Mouse (Mus musculus): Measurements from ENCODE around the gene Szt2. TPM values are rescaled to one million over a fixed set of nuclear protein-coding genes. Genes with fewer than 3 reads are reported as not detected.

Gene Szt2
- polyA plus RNA-seq, 1 experiment from 2014 or later = 3.1 TPM

DNA sequence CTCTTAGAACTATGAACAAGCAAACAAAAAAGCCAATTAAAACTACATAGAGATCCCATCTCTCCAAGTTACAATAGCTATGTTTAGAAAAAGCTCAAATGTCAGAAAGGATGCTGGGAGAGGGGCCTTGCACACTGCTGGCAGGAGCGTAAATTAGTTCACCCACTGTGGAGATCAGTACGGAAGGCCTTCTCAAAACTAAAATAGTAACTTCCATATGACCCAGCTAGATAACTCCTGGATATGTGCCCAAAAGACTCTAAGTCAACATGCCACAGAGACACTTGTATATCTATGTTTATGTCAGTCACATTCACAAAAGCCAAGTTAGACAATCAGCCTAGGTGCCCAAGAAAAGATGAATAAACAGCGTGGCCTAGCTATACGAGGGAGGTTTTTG, 13.8 kb downstream of the Szt2 start:
- H3K9me3 ChIP-seq (replicated peaks; ENCODE audit: control insufficient read depth, low read length) = no peaks in the 10 kb centered on the region
- H3K4me3 ChIP-seq (ENCODE audit: low read depth, low read length) = no peak overlapping the region
- H3K4me1 ChIP-seq (ENCODE audit: control insufficient read depth, low read depth, low read length) = peaks cover 2% of the 10 kb centered on the region; the same call in 1 of the 2 replicates
- no peak overlapping the region for H3K9ac ChIP-seq (ENCODE audit: low read depth, low read length)
- ATAC-seq (ENCODE audit: low read depth) = no peak
- WGBS (ENCODE audit: insufficient replicate concordance) = 78% methylated on average over 4 of the region's 4 CpGs
- no peak overlapping the region for H3K27ac ChIP-seq (ENCODE audit: low read length)
- H3K27me3 ChIP-seq (ENCODE audit: control insufficient read depth, insufficient read depth, low read depth, low read length) = no peaks in the 10 kb centered on the region
- peaks cover 17% of the 10 kb centered on the region for H3K36me3 ChIP-seq (ENCODE audit: control insufficient read depth, insufficient read depth)
- no peak overlapping the region for H3K4me2 ChIP-seq (ENCODE audit: low read depth, low read length)

DNA sequence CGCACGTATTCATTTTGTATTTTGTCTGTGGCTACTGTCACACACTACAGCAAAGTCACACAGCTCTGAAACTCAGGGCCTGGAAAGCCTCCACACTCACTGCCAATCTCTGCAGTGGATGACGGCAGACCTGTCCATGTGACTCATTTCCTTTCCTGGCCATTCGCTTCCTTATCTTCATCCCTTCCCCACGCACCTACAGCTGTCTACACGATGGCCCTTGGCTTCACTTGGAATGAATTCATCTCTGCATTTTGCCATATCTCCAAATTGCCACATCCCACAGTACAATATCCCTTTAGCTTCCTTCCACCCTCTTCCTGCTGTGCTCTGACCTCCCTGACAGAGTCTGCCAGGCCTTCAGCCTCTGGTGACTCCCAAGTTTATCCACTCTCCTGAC, 14.6 kb downstream of the Szt2 start:
- Histone ChIP-seq H3K36me3 (ENCODE audit: control insufficient read depth, insufficient read depth) (peaks cover 19% of the 10 kb centered on the region), H3K9ac (ENCODE audit: low read depth, low read length) (no peak overlapping the region), H3K27ac (ENCODE audit: low read length) (no peak overlapping the region), H3K4me3 (ENCODE audit: low read depth, low read length) (no peak overlapping the region), H3K27me3 (ENCODE audit: control insufficient read depth, insufficient read depth, low read depth, low read length) (no peaks in the 10 kb centered on the region), H3K4me2 (ENCODE audit: low read depth, low read length) (no peak overlapping the region), H3K4me1 (ENCODE audit: control insufficient read depth, low read depth, low read length) (peaks cover 2% of the 10 kb centered on the region; the same call in 1 of the 2 replicates), H3K9me3 (replicated peaks; ENCODE audit: control insufficient read depth, low read length) (no peaks in the 10 kb centered on the region)
- 67% methylated on average over 6 of the region's 6 CpGs for WGBS (ENCODE audit: insufficient replicate concordance)
- 0 out of 2 replicates have a peak, but pooled peaks have one; percentile 9 for ATAC-seq (ENCODE audit: low read depth)

GRCm38 (mm10) chr4:118390146-118390545, 18.9 kb downstream of the Szt2 start:
- Histone ChIP-seq H3K4me1 (ENCODE audit: control insufficient read depth, low read depth, low read length) (no peaks in the 10 kb centered on the region), H3K9me3 (replicated peaks; ENCODE audit: control insufficient read depth, low read length) (no peaks in the 10 kb centered on the region), H3K27me3 (ENCODE audit: control insufficient read depth, insufficient read depth, low read depth, low read length) (no peaks in the 10 kb centered on the region), H3K27ac (ENCODE audit: low read length) (no peak overlapping the region), H3K9ac (ENCODE audit: low read depth, low read length) (no peak overlapping the region), H3K36me3 (ENCODE audit: control insufficient read depth, insufficient read depth) (peaks cover 35% of the 10 kb centered on the region), H3K4me3 (ENCODE audit: low read depth, low read length) (no peak overlapping the region), H3K4me2 (ENCODE audit: low read depth, low read length) (no peak overlapping the region)
- WGBS (ENCODE audit: insufficient replicate concordance) = 89% methylated on average over 11 of the region's 11 CpGs
- ATAC-seq (ENCODE audit: low read depth) = no peak

- no peak for ATAC-seq (ENCODE audit: low read depth)
- Histone ChIP-seq H3K36me3 (ENCODE audit: control insufficient read depth, insufficient read depth) (peaks cover 40% of the 10 kb centered on the region), H3K4me3 (ENCODE audit: low read depth, low read length) (no peak overlapping the region), H3K9me3 (replicated peaks; ENCODE audit: control insufficient read depth, low read length) (no peaks in the 10 kb centered on the region), H3K27me3 (ENCODE audit: control insufficient read depth, insufficient read depth, low read depth, low read length) (no peaks in the 10 kb centered on the region), H3K9ac (ENCODE audit: low read depth, low read length) (no peak overlapping the region), H3K4me2 (ENCODE audit: low read depth, low read length) (no peak overlapping the region), H3K4me1 (ENCODE audit: control insufficient read depth, low read depth, low read length) (no peaks in the 10 kb centered on the region), H3K27ac (ENCODE audit: low read length) (no peak overlapping the region)
- 88% methylated on average over 8 of the region's 8 CpGs for WGBS (ENCODE audit: insufficient replicate concordance)
Measured at GRCm38 (mm10) chr4:118387316-118387715, 21.8 kb downstream of the Szt2 start.

DNA sequence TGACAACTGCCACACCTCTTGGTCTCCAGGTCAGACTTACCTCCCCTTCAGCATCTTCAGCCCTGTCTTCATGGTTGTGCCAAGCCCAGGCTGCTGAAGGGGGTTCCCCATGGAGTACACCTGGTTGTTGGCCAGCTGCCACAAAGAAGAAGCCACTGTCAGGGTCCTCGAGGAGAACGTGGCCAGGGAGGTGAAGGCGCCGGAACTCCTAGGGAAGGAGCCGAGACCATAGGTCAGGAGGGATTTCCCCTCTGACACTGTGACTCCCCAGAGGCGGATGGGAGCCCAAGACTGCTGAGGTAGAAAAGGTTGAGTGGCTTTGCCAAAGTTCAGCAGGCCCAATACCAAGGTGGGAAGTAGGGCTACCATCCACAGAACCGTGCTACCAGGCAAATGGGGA, 25.8 kb downstream of the Szt2 start:
- no peak overlapping the region for H3K4me3 ChIP-seq (ENCODE audit: low read depth, low read length)
- no peaks in the 10 kb centered on the region for H3K9me3 ChIP-seq (replicated peaks; ENCODE audit: control insufficient read depth, low read length)
- H3K4me2 ChIP-seq (ENCODE audit: low read depth, low read length) = no peak overlapping the region
- H3K36me3 ChIP-seq (ENCODE audit: control insufficient read depth, insufficient read depth) = peaks cover 35% of the 10 kb centered on the region
- H3K9ac ChIP-seq (ENCODE audit: low read depth, low read length) = no peak overlapping the region
- no peak overlapping the region for H3K27ac ChIP-seq (ENCODE audit: low read length)
- no peaks in the 10 kb centered on the region for H3K4me1 ChIP-seq (ENCODE audit: control insufficient read depth, low read depth, low read length)
- 88% methylated on average over 7 of the region's 7 CpGs for WGBS (ENCODE audit: insufficient replicate concordance)
- ATAC-seq (ENCODE audit: low read depth) = no peak
- no peaks in the 10 kb centered on the region for H3K27me3 ChIP-seq (ENCODE audit: control insufficient read depth, insufficient read depth, low read depth, low read length)

DNA sequence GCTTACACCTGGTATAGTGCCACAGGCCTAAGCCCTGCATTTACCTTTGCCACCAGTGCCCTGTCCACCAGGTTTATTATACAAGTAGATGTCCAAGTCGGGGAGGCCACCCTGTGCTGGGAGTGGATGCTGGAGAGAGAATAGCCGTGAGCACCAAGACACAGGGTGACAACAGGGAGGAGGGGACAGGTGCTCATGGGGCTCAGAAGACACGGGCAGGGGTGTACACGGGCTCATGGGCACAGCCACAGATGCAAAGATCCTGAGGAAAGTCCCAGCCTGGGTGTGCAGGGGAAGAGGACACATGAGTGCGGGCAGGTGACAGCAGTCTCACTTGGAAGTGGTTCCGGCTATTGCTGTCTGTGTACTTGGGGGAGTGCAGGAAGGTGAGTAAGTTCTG, 33.1 kb downstream of the Szt2 start:
- Histone ChIP-seq H3K4me2 (ENCODE audit: low read depth, low read length) (no peak overlapping the region), H3K4me3 (ENCODE audit: low read depth, low read length) (no peak overlapping the region), H3K9ac (ENCODE audit: low read depth, low read length) (no peak overlapping the region), H3K27me3 (ENCODE audit: control insufficient read depth, insufficient read depth, low read depth, low read length) (no peaks in the 10 kb centered on the region), H3K4me1 (ENCODE audit: control insufficient read depth, low read depth, low read length) (no peaks in the 10 kb centered on the region), H3K27ac (ENCODE audit: low read length) (no peak overlapping the region), H3K36me3 (ENCODE audit: control insufficient read depth, insufficient read depth) (peaks cover 38% of the 10 kb centered on the region), H3K9me3 (replicated peaks; ENCODE audit: control insufficient read depth, low read length) (no peaks in the 10 kb centered on the region)
- 84% methylated on average over 6 of the region's 6 CpGs for WGBS (ENCODE audit: insufficient replicate concordance)
- ATAC-seq (ENCODE audit: low read depth) = no peak

DNA sequence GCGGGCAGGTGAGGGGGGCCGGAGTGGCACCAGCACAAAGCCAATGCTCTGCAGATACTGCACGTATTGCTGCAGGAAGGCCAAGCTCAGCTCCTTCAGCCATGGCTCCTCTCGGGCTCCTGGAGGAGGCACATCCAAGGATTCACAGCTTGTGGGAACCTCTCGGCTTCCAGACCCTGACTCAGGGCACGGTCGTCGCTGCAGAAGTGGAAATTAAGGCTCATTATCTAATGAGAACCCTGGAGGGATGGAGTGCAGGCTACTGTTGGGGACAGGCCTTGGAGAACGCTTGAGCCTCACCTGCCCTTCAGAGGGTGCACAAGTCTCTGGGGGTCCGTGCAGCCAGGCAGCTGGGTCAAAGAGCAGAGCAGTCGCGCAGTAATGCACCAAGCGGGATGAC, 37.3 kb downstream of the Szt2 start:
- H3K4me3 ChIP-seq (ENCODE audit: low read depth, low read length) = no peak overlapping the region
- H3K9me3 ChIP-seq (replicated peaks; ENCODE audit: control insufficient read depth, low read length) = no peaks in the 10 kb centered on the region
- H3K4me1 ChIP-seq (ENCODE audit: control insufficient read depth, low read depth, low read length) = no peaks in the 10 kb centered on the region
- ATAC-seq (ENCODE audit: low read depth) = no peak
- H3K27me3 ChIP-seq (ENCODE audit: control insufficient read depth, insufficient read depth, low read depth, low read length) = no peaks in the 10 kb centered on the region
- no peak overlapping the region for H3K27ac ChIP-seq (ENCODE audit: low read length)
- WGBS (ENCODE audit: insufficient replicate concordance) = 81% methylated on average over 13 of the region's 13 CpGs
- H3K36me3 ChIP-seq (ENCODE audit: control insufficient read depth, insufficient read depth) = peaks cover 25% of the 10 kb centered on the region
- H3K9ac ChIP-seq (ENCODE audit: low read depth, low read length) = no peak overlapping the region
- H3K4me2 ChIP-seq (ENCODE audit: low read depth, low read length) = no peak overlapping the region

GRCm38 (mm10) chr4:118368616-118369015, 40.5 kb downstream of the Szt2 start:
- no peak for ATAC-seq (ENCODE audit: low read depth)
- H3K9ac ChIP-seq (ENCODE audit: low read depth, low read length) = no peak overlapping the region
- H3K36me3 ChIP-seq (ENCODE audit: control insufficient read depth, insufficient read depth) = peaks cover 27% of the 10 kb centered on the region
- no peak overlapping the region for H3K27ac ChIP-seq (ENCODE audit: low read length)
- H3K27me3 ChIP-seq (ENCODE audit: control insufficient read depth, insufficient read depth, low read depth, low read length) = no peaks in the 10 kb centered on the region
- H3K9me3 ChIP-seq (replicated peaks; ENCODE audit: control insufficient read depth, low read length) = no peaks in the 10 kb centered on the region
- H3K4me2 ChIP-seq (ENCODE audit: low read depth, low read length) = no peak overlapping the region
- H3K4me3 ChIP-seq (ENCODE audit: low read depth, low read length) = no peak overlapping the region
- no peaks in the 10 kb centered on the region for H3K4me1 ChIP-seq (ENCODE audit: control insufficient read depth, low read depth, low read length)
- 80% methylated on average over 3 of the region's 3 CpGs for WGBS (ENCODE audit: insufficient replicate concordance)

- no peak for ATAC-seq (ENCODE audit: low read depth)
- Histone ChIP-seq H3K27ac (ENCODE audit: low read length) (no peak overlapping the region), H3K36me3 (ENCODE audit: control insufficient read depth, insufficient read depth) (peaks cover 32% of the 10 kb centered on the region), H3K9me3 (replicated peaks; ENCODE audit: control insufficient read depth, low read length) (no peaks in the 10 kb centered on the region), H3K4me2 (ENCODE audit: low read depth, low read length) (no peak overlapping the region), H3K4me1 (ENCODE audit: control insufficient read depth, low read depth, low read length) (no peaks in the 10 kb centered on the region), H3K4me3 (ENCODE audit: low read depth, low read length) (no peak overlapping the region), H3K9ac (ENCODE audit: low read depth, low read length) (no peak overlapping the region), H3K27me3 (ENCODE audit: control insufficient read depth, insufficient read depth, low read depth, low read length) (no peaks in the 10 kb centered on the region)
- 73% methylated on average over 12 of the region's 12 CpGs for WGBS (ENCODE audit: insufficient replicate concordance)
Measured at GRCm38 (mm10) chr4:118367551-118367950, 41.5 kb downstream of the Szt2 start.
